Mouse (Mus musculus): ENCODE measurements at regions not wholly inside any gene's neighbourhood (a gene's known extent, or its start where the extent isn't known, plus 50 kb on each side); places are given as distances from the start of the nearest gene placed in this dataset.

DNA sequence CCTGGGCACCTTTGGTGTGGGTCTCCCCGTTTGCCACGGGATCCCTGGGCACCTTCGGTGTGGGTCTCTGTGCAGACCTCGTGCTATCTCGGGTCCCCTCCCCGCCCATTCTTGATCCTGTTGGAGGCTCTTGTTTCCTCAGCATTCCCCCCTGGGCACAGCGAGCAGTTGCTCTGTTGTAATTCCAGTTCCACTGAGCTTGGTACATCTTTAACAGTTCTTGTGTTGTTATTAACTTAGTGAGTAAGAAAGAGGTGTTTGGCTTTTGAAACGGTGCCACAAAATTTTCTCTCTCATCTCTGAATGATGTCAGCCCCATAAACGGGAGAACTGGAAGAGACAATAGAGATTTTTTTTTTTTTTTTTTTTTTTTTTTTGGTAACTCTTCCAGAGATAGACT, 187.7 kb upstream of the 4930412O13Rik start:
- TF ChIP-seq CTCF (IDR thresholded peaks at IDR 0.05) (no peak), EP300 (IDR thresholded peaks at IDR 0.05) (no peak)
